Mouse (Mus musculus): ENCODE data around the gene Cfc1. TPM values are rescaled to one million over a fixed set of nuclear protein-coding genes. Genes with fewer than 3 reads are reported as not detected.

The Cfc1 gene
- polyA plus RNA-seq, 2 experiments = 0.40 to 1.0 TPM

DNA sequence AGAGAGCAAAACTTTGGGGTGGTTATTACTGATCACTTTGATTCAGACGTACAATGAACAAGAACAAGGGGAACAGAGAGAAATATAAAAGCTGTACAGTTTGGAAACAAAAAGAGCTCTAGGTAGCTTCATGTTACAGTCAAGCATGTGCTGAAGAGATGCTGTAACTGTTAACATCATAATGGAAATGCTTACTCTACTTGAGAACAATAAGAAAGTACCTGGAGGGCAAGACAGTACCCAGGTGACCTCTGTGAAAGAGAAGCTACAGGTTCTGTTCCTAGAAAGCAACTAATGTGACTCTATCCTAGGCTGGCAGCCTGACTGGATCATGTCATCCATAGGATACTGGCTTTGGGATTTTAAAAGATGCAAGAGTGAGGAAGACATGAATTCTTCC is 11.6 kb downstream of the Cfc1 start:
- 86% methylated on average over 1 of the region's 1 CpGs for WGBS
- H3K27me3 ChIP-seq (ENCODE audit: control insufficient read depth, insufficient read depth, low read length) = no peaks in the 10 kb centered on the region

GRCm38 (mm10) chr1:34553690-34554089 is 18.2 kb downstream of the Cfc1 start:
- Histone ChIP-seq H3K27me3 (ENCODE audit: control insufficient read depth, insufficient read depth, low read length) (no peaks in the 10 kb centered on the region), H3K27ac (replicated peaks; ENCODE audit: low read depth, low read length) (no peak overlapping the region), H3K4me3 (replicated peaks; ENCODE audit: low read length) (no peak overlapping the region), H3K4me2 (replicated peaks; ENCODE audit: low read depth, low read length, severe bottlenecking) (no peak overlapping the region), H3K9ac (ENCODE audit: low read depth, low read length, severe bottlenecking) (no peak overlapping the region), H3K36me3 (ENCODE audit: control insufficient read depth, insufficient read depth, low read length) (no peaks in the 10 kb centered on the region), H3K9me3 (ENCODE audit: control insufficient read depth, low read length) (0 out of 2 replicates have a peak, but pooled peaks cover 2% of the 10 kb centered on the region), H3K4me1 (ENCODE audit: control insufficient read depth, insufficient read depth, low read length) (no peaks in the 10 kb centered on the region)
- no peak for TF ChIP-seq POLR2A (IDR thresholded peaks at IDR 0.05; ENCODE audit: borderline replicate concordance, extremely low read depth, insufficient read depth, insufficient read length)
- no peak for DNase-seq (ENCODE audit: low spot score)
- no peak for ATAC-seq (ENCODE audit: low FRiP score, low read depth)
- 97% methylated on average over 1 of the region's 1 CpGs for WGBS

More for the DNA sequence above, 11.6 kb downstream of the Cfc1 start:
- H3K4me2 ChIP-seq (replicated peaks; ENCODE audit: low read depth, low read length, severe bottlenecking) = no peak overlapping the region
- ATAC-seq (ENCODE audit: low FRiP score, low read depth) (no peak), DNase-seq (ENCODE audit: low spot score) (no peak)
- H3K4me3 ChIP-seq (replicated peaks; ENCODE audit: low read length) = no peak overlapping the region
- H3K9ac ChIP-seq (ENCODE audit: low read depth, low read length, severe bottlenecking) = no peak overlapping the region
- no peaks in the 10 kb centered on the region for H3K36me3 ChIP-seq (ENCODE audit: control insufficient read depth, insufficient read depth, low read length)
- no peaks in the 10 kb centered on the region for H3K4me1 ChIP-seq (ENCODE audit: control insufficient read depth, insufficient read depth, low read length)
- no peak for TF ChIP-seq POLR2A (IDR thresholded peaks at IDR 0.05; ENCODE audit: borderline replicate concordance, extremely low read depth, insufficient read depth, insufficient read length)
- no peak overlapping the region for H3K27ac ChIP-seq (replicated peaks; ENCODE audit: low read depth, low read length)
- 0 out of 2 replicates have a peak, but pooled peaks cover 4% of the 10 kb centered on the region for H3K9me3 ChIP-seq (ENCODE audit: control insufficient read depth, low read length)

GRCm38 (mm10) chr1:34554275-34554674 is 18.8 kb downstream of the Cfc1 start:
- Histone ChIP-seq H3K27me3 (ENCODE audit: control insufficient read depth, insufficient read depth, low read length) (no peaks in the 10 kb centered on the region), H3K9ac (ENCODE audit: low read depth, low read length, severe bottlenecking) (no peak overlapping the region), H3K4me3 (replicated peaks; ENCODE audit: low read length) (no peak overlapping the region), H3K36me3 (ENCODE audit: control insufficient read depth, insufficient read depth, low read length) (no peaks in the 10 kb centered on the region), H3K4me1 (ENCODE audit: control insufficient read depth, insufficient read depth, low read length) (no peaks in the 10 kb centered on the region), H3K9me3 (ENCODE audit: control insufficient read depth, low read length) (no peaks in the 10 kb centered on the region), H3K27ac (replicated peaks; ENCODE audit: low read depth, low read length) (no peak overlapping the region), H3K4me2 (replicated peaks; ENCODE audit: low read depth, low read length, severe bottlenecking) (no peak overlapping the region)
- no peak for ATAC-seq (ENCODE audit: low FRiP score, low read depth)
- no peak for DNase-seq (ENCODE audit: low spot score)
- TF ChIP-seq POLR2A (IDR thresholded peaks at IDR 0.05; ENCODE audit: borderline replicate concordance, extremely low read depth, insufficient read depth, insufficient read length) = no peak
- WGBS = 90% methylated on average over 7 of the region's 7 CpGs

DNA sequence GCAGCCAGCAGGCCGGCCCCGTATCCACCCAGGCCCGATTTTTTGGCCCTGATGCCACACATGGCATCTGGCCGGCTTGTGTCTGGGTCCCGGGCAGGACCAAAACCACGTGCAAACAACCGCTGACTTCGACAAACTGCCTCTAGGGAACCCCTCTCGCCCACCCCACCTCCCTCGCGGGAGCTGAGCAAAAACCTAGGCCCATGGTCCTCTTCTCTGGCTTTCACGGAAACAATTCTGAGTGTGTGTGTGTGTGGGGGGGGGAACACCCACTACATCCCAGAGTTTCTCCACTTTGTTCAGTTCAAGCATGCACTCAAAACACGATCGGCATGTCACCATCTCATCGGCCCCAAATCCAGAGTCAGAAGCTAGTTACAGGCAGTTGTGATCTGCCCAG is 25.4 kb downstream of the Cfc1 start, which contains the start of gene Prss40:
Gene Prss40 (minus strand): TSS at position 101 of the 400 bp plus-strand sequence.
- H3K36me3 ChIP-seq (ENCODE audit: control insufficient read depth, insufficient read depth, low read length) = no peaks in the 10 kb centered on the region
- no peaks in the 10 kb centered on the region for H3K4me1 ChIP-seq (ENCODE audit: control insufficient read depth, insufficient read depth, low read length)
- 89% methylated on average over 14 of the region's 15 CpGs for WGBS
- no peaks in the 10 kb centered on the region for H3K9me3 ChIP-seq (ENCODE audit: control insufficient read depth, low read length)
- no peak within 1 kb of the TSS for H3K4me2 ChIP-seq (replicated peaks; ENCODE audit: low read depth, low read length, severe bottlenecking)
- DNase-seq (ENCODE audit: low spot score) (no peak), ATAC-seq (ENCODE audit: low FRiP score, low read depth) (no peak)
- H3K27ac ChIP-seq (replicated peaks; ENCODE audit: low read depth, low read length) = no peak within 1 kb of the TSS
- no peaks in the 10 kb centered on the region for H3K27me3 ChIP-seq (ENCODE audit: control insufficient read depth, insufficient read depth, low read length)
- H3K9ac ChIP-seq (ENCODE audit: low read depth, low read length, severe bottlenecking) = no peak within 1 kb of the TSS
- no peak for TF ChIP-seq POLR2A (IDR thresholded peaks at IDR 0.05; ENCODE audit: borderline replicate concordance, extremely low read depth, insufficient read depth, insufficient read length)
- no peak within 1 kb of the TSS for H3K4me3 ChIP-seq (replicated peaks; ENCODE audit: low read length)

DNA sequence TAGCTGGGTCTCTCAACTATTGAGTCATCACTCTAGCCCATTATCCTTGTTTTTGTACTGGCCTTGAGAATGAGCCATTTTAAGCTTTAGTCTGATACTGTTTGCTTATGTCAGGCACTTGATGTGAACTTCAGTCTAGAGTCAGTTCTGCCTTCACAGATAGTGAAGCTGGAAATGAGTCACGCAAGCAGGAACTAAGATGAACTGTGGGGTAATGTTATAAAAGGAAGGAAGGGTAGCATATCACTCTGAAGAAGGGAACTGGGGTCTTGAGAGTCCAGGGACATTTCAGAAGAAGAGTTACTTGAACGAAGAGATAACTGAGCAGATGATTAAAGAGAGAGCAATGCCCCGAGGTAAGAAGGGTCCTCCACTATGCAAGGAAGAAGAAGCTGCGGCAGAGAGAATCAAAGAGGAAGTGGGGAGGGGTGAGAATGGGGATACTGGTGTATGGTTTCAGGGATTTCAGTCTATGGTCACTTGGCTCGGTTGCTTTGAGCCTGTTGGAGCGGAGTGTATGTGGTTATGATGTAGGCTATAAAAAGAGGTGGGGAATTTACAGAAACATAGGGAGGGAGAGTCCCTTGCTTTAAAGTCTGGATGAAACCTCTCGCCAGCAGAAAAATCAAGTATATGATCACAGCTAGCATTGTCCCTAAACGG is 29.1 kb downstream of the Cfc1 start:
- H3K4me2 ChIP-seq (replicated peaks; ENCODE audit: low read depth, low read length, severe bottlenecking) = no peak overlapping the region
- no peak overlapping the region for H3K27ac ChIP-seq (replicated peaks; ENCODE audit: low read depth, low read length)
- no peaks in the 10 kb centered on the region for H3K9me3 ChIP-seq (ENCODE audit: control insufficient read depth, low read length)
- no peaks in the 10 kb centered on the region for H3K36me3 ChIP-seq (ENCODE audit: control insufficient read depth, insufficient read depth, low read length)
- no peak for ATAC-seq (ENCODE audit: low FRiP score, low read depth)
- no peak for DNase-seq (ENCODE audit: low spot score)
- H3K27me3 ChIP-seq (ENCODE audit: control insufficient read depth, insufficient read depth, low read length) = no peaks in the 10 kb centered on the region
- H3K4me1 ChIP-seq (ENCODE audit: control insufficient read depth, insufficient read depth, low read length) = no peaks in the 10 kb centered on the region
- H3K4me3 ChIP-seq (replicated peaks; ENCODE audit: low read length) = no peak overlapping the region
- no peak for TF ChIP-seq POLR2A (IDR thresholded peaks at IDR 0.05; ENCODE audit: borderline replicate concordance, extremely low read depth, insufficient read depth, insufficient read length)
- H3K9ac ChIP-seq (ENCODE audit: low read depth, low read length, severe bottlenecking) = no peak overlapping the region
- WGBS = 76% methylated on average over 8 of the region's 8 CpGs
